Mouse (Mus musculus): Measurements from ENCODE around the gene Pcnx. TPM values are rescaled to one million over a fixed set of nuclear protein-coding genes. Genes with fewer than 3 reads are reported as not detected.

Gene Pcnx
- polyA plus RNA-seq, 1 experiment from 2014 or later: 9.4 TPM

Other genes starting within 250 kb of the Pcnx start
- gene Ttc9, start 228.8 kb upstream of the Pcnx start, polyA plus RNA-seq (2015; fragmentation: Nextera tagmentation; extraction: Ambion mirVana): 2.4 and 3.5 TPM in 2 replicates
- gene Map3k9, start 78.8 kb upstream of the Pcnx start, polyA plus RNA-seq (2015; fragmentation: Nextera tagmentation; extraction: Ambion mirVana): 1.0 and 1.2 TPM in 2 replicates